Mouse (Mus musculus) limb, embryonic 14.5 days (tissue): ENCODE data around the gene Mroh9. TPM values are rescaled to one million over a fixed set of nuclear protein-coding genes. Genes with fewer than 3 reads are reported as not detected.

ENCODE experiments used
- ATAC-seq: fragments of 200-750 bp; cut with Nextera tagmentation; 2 replicates; pipeline ENCODE4 v1.8.0; 2017; ENCODE audit warnings: low read depth, moderate number of reproducible peaks, moderate TSS enrichment; ENCODE audit not compliant: low FRiP score
- DNase-seq: peaks from one replicate; pipeline ENCODE4 v3.0.0-alpha.2; 2015; ENCODE audit warnings: low spot score
- H3K27ac ChIP-seq: fragments of 300-500 bp; sonication (generic); replicated peaks from 2 replicates; pipeline ENCODE4 v1.5.1; 2014; ENCODE audit warnings: low read depth, mild to moderate bottlenecking, low read length, moderate library complexity, mixed read lengths
- H3K27me3 ChIP-seq: fragments of 300-500 bp; sonication (generic); 2 replicates; pipeline ENCODE4 v1.6.1; 2014; ENCODE audit warnings: low read length, mixed read lengths; ENCODE audit not compliant: control insufficient read depth, insufficient read depth
- H3K36me3 ChIP-seq: fragments of 300-500 bp; sonication (generic); 2 replicates; pipeline ENCODE4 v1.6.1; 2014; ENCODE audit warnings: mild to moderate bottlenecking, low read length, moderate library complexity, mixed read lengths; ENCODE audit not compliant: control insufficient read depth, insufficient read depth
- H3K4me1 ChIP-seq: fragments of 300-500 bp; sonication (generic); 2 replicates; pipeline ENCODE4 v1.6.1; 2014; ENCODE audit warnings: antibody characterized with exemption, low read length, mixed read lengths; ENCODE audit not compliant: control insufficient read depth, insufficient read depth
- H3K4me2 ChIP-seq: fragments of 300-500 bp; sonication (generic); replicated peaks from 2 replicates; pipeline ENCODE4 v1.6.1; 2014; ENCODE audit warnings: low read depth, mild to moderate bottlenecking, low read length, moderate library complexity; ENCODE audit not compliant: severe bottlenecking
- H3K4me3 ChIP-seq: fragments of 300-500 bp; sonication (generic); replicated peaks from 2 replicates; pipeline ENCODE4 v1.5.1; 2014; ENCODE audit warnings: low read length
- H3K9ac ChIP-seq: fragments of 300-500 bp; sonication (generic); 2 replicates; pipeline ENCODE4 v1.6.1; 2014; ENCODE audit warnings: mild to moderate bottlenecking, low read depth, low read length, moderate library complexity; ENCODE audit not compliant: severe bottlenecking
- H3K9me3 ChIP-seq: fragments of 300-500 bp; sonication (generic); 2 replicates; pipeline ENCODE4 v1.6.1; 2016; ENCODE audit warnings: low read length; ENCODE audit not compliant: control insufficient read depth
- POLR2A ChIP-seq: fragments of 200-500 bp; IDR thresholded peaks from 2 replicates; pipeline ENCODE4 v1.8.0; 2012; ENCODE audit warnings: inconsistent platforms, mild to moderate bottlenecking, moderate library complexity, borderline replicate concordance; ENCODE audit not compliant: insufficient read depth, insufficient read length; ENCODE audit errors: extremely low read depth
- WGBS: fragments of 180-500 bp; shearing (Covaris S2); extraction: QIAGEN DNeasy Blood & Tissue Kit; methylation state at CpG from one replicate; pipeline ENCODE4 v1.1.7; 2014; 5-methylcytosine and 5-hydroxymethylcytosine counted together
- polyA plus RNA-seq, 2 experiments: library from polyadenylated mRNA; depleted of rRNA in 1 of 2; stranded (reverse) in 1 of 2; unstranded in 1 of 2; fragments of >200 nt; fragmentation: Nextera tagmentation in 1 of 2; extraction: Ambion mirVana in 1 of 2; gene quantifications; 2 replicates each; pipeline versions ENCODE4 v1.2.1 to v1.2.3; 2012 to 2014

The Mroh9 gene
- polyA plus RNA-seq, 2 experiments: 0.06 TPM; not detected in 1

- Histone ChIP-seq H3K4me2 (no peak overlapping the region), H3K9ac (no peak overlapping the region), H3K9me3 (no peaks in the 10 kb centered on the region), H3K36me3 (no peaks in the 10 kb centered on the region), H3K27ac (no peak overlapping the region), H3K4me3 (no peak overlapping the region), H3K27me3 (no peaks in the 10 kb centered on the region), H3K4me1 (no peaks in the 10 kb centered on the region)
- TF ChIP-seq POLR2A: no peak
- ATAC-seq (no peak), DNase-seq (no peak)
- 83% methylated on average over 3 of the region's 3 CpGs for WGBS
Measured at GRCm38 (mm10) chr1:163060381-163060780, 25.1 kb downstream of the Mroh9 start.

- H3K27me3 ChIP-seq: no peaks in the 10 kb centered on the region
- no peaks in the 10 kb centered on the region for H3K36me3 ChIP-seq
- no peak overlapping the region for H3K27ac ChIP-seq
- TF ChIP-seq POLR2A: no peak
- H3K4me1 ChIP-seq: no peaks in the 10 kb centered on the region
- no peaks in the 10 kb centered on the region for H3K9me3 ChIP-seq
- no peak overlapping the region for H3K9ac ChIP-seq
- no peak overlapping the region for H3K4me2 ChIP-seq
- no peak overlapping the region for H3K4me3 ChIP-seq
- no peak for DNase-seq
- no peak for ATAC-seq
- 27% methylated on average over 2 of the region's 2 CpGs for WGBS
Measured at GRCm38 (mm10) chr1:163057363-163057762, 28.1 kb downstream of the Mroh9 start.

GRCm38 (mm10) chr1:163055629-163056028 is 29.8 kb downstream of the Mroh9 start:
- Histone ChIP-seq H3K27ac (no peak overlapping the region), H3K27me3 (no peaks in the 10 kb centered on the region), H3K4me2 (no peak overlapping the region), H3K4me1 (no peaks in the 10 kb centered on the region), H3K9me3 (no peaks in the 10 kb centered on the region), H3K36me3 (no peaks in the 10 kb centered on the region), H3K4me3 (no peak overlapping the region), H3K9ac (no peak overlapping the region)
- TF ChIP-seq POLR2A: no peak
- no peak for ATAC-seq
- DNase-seq: peak; percentile 9

GRCm38 (mm10) chr1:163023075-163023474 is 62.4 kb downstream of the Mroh9 start:
- no peaks in the 10 kb centered on the region for H3K4me1 ChIP-seq
- H3K27me3 ChIP-seq: no peaks in the 10 kb centered on the region
- H3K4me2 ChIP-seq: no peak overlapping the region
- H3K9ac ChIP-seq: no peak overlapping the region
- H3K4me3 ChIP-seq: no peak overlapping the region
- no peaks in the 10 kb centered on the region for H3K36me3 ChIP-seq
- no peak overlapping the region for H3K27ac ChIP-seq
- H3K9me3 ChIP-seq: no peaks in the 10 kb centered on the region
- ATAC-seq: no peak
- DNase-seq: no peak
- no peak for TF ChIP-seq POLR2A

GRCm38 (mm10) chr1:163009220-163009619 is 76.2 kb downstream of the Mroh9 start:
- ATAC-seq (no peak), DNase-seq (peak; percentile 5)
- H3K4me3 ChIP-seq: no peak overlapping the region
- H3K4me1 ChIP-seq: no peaks in the 10 kb centered on the region
- H3K27ac ChIP-seq: no peak overlapping the region
- 69% methylated on average over 3 of the region's 3 CpGs for WGBS
- no peaks in the 10 kb centered on the region for H3K27me3 ChIP-seq
- no peak overlapping the region for H3K4me2 ChIP-seq
- H3K9me3 ChIP-seq: no peaks in the 10 kb centered on the region
- no peak for TF ChIP-seq POLR2A
- no peak overlapping the region for H3K9ac ChIP-seq
- no peaks in the 10 kb centered on the region for H3K36me3 ChIP-seq

- 67% methylated on average over 2 of the region's 2 CpGs for WGBS
- no peak for DNase-seq
Measured at GRCm38 (mm10) chr1:163003496-163003895, 82.0 kb downstream of the Mroh9 start.

More at GRCm38 (mm10) chr1:163003496-163003895, 82.0 kb downstream of the Mroh9 start:
- no peaks in the 10 kb centered on the region for H3K9me3 ChIP-seq
- H3K4me3 ChIP-seq: no peak overlapping the region
- no peaks in the 10 kb centered on the region for H3K4me1 ChIP-seq
- H3K4me2 ChIP-seq: no peak overlapping the region
- H3K36me3 ChIP-seq: no peaks in the 10 kb centered on the region
- H3K27me3 ChIP-seq: no peaks in the 10 kb centered on the region
- no peak overlapping the region for H3K9ac ChIP-seq
- no peak for ATAC-seq
- H3K27ac ChIP-seq: no peak overlapping the region
- no peak for TF ChIP-seq POLR2A
